Mouse (Mus musculus) spleen, adult 12 weeks (tissue): ENCODE measurements around the gene Sash3.

ENCODE experiments used
- DNase-seq: peaks from one replicate; pipeline ENCODE4 v3.0.0; 2022; ENCODE audit warnings: low spot score

The Sash3 gene

GRCm38 (mm10) chrX:48140286-48140877 lies 5.9 kb upstream of the Sash3 start:
- DNase-seq = no peak

GRCm38 (mm10) chrX:48141481-48141880 lies 4.8 kb upstream of the Sash3 start:
- DNase-seq = peak; percentile 13

GRCm38 (mm10) chrX:48143415-48144335 lies 2.6 kb upstream of the Sash3 start:
- DNase-seq = peak; percentile 12

GRCm38 (mm10) chrX:48147226-48147625 lies 990 bp downstream of the Sash3 start:
- no peak for DNase-seq

- peak; percentile 10 for DNase-seq
Measured at GRCm38 (mm10) chrX:48147741-48148186, 1.5 kb downstream of the Sash3 start.

GRCm38 (mm10) chrX:48152106-48152505 lies 5.9 kb downstream of the Sash3 start:
- no peak for DNase-seq

GRCm38 (mm10) chrX:48153414-48153813 lies 7.2 kb downstream of the Sash3 start:
- DNase-seq = no peak

GRCm38 (mm10) chrX:48153949-48154348 lies 7.7 kb downstream of the Sash3 start:
- no peak for DNase-seq

- DNase-seq = no peak
Measured at GRCm38 (mm10) chrX:48155489-48155888, 9.3 kb downstream of the Sash3 start.

GRCm38 (mm10) chrX:48157396-48157795 lies 11.2 kb downstream of the Sash3 start:
- no peak for DNase-seq

- no peak for DNase-seq
Measured at GRCm38 (mm10) chrX:48158229-48158919, 12.1 kb downstream of the Sash3 start.

- DNase-seq = no peak
Measured at GRCm38 (mm10) chrX:48169892-48170291, 23.7 kb downstream of the Sash3 start.

- no peak for DNase-seq
Measured at GRCm38 (mm10) chrX:48170368-48170767, 24.1 kb downstream of the Sash3 start.

- DNase-seq = no peak
Measured at GRCm38 (mm10) chrX:48181844-48182243, 35.6 kb downstream of the Sash3 start.

- no peak for DNase-seq
Measured at GRCm38 (mm10) chrX:48184703-48185102, 38.5 kb downstream of the Sash3 start.

- DNase-seq = no peak
Measured at GRCm38 (mm10) chrX:48191261-48191660, 45.0 kb downstream of the Sash3 start.

- DNase-seq = no peak
Measured at GRCm38 (mm10) chrX:48193235-48194152, 47.3 kb downstream of the Sash3 start.

GRCm38 (mm10) chrX:48197856-48198255 lies 51.6 kb downstream of the Sash3 start:
- no peak for DNase-seq

- DNase-seq = no peak
Measured at GRCm38 (mm10) chrX:48199026-48199425, 52.8 kb downstream of the Sash3 start.

- DNase-seq = no peak
Measured at GRCm38 (mm10) chrX:48200699-48201098, 54.5 kb downstream of the Sash3 start.

GRCm38 (mm10) chrX:48201973-48202372 lies 55.7 kb downstream of the Sash3 start:
- no peak for DNase-seq

- DNase-seq = no peak
Measured at GRCm38 (mm10) chrX:48202436-48202835, 56.2 kb downstream of the Sash3 start.
